Mouse (Mus musculus) c-Kit-positive CD71-positive TER-119-negative erythroid progenitor cells, embryonic 14.5 days (primary cell): Measurements from ENCODE around the gene Clec9a.

Experiments
- DNase-seq: peaks from one replicate; pipeline ENCODE4 v3.0.0-alpha.2; 2013; ENCODE audit warnings: low read depth

The Clec9a gene

DNA sequence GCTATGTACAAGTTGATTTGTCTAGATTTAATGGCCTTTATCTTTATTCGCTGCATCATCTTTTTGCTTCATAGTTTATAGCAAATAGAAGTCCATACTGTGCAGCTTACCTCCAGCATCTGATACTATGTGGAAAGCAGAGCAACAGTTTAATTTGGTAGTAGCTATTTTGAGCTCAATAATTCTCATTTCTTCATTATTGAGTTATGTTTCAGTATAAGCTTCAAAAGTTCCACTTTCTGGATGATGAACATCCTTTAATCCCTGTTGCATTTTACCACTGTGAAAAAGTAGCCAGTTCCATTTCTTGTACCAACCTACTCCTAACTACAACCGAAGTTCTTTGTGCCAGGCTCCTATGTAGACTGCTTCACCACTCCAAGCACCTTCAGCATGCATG is at the start of gene Clec9a:
Gene Clec9a (plus strand): TSS at position 301 of the 400 bp plus-strand sequence.
- DNase-seq, result no peak

GRCm38 (mm10) chr6:129359515-129359914 is 49.1 kb upstream of the Clec9a start:
- DNase-seq, result no peak

DNA sequence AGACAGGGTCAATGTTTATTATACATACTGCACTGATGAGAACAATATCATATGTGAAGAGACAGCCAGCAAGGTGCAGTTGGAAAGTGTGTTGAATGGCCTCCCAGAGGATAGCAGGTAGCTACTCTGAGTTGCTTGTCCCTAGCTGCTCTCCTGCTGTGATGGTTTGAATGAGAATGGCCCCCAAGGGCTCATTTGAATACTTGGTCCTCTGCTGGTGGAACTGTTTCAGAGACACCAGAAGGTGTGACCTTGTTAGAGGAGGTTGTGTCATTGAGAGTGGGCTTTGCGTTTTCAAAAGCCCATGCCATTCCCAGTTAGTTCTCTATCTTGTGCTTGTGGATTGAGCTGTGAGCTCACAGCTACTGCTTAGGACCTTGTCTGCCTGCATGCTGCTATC is 44.7 kb upstream of the Clec9a start:
- DNase-seq, result no peak

DNA sequence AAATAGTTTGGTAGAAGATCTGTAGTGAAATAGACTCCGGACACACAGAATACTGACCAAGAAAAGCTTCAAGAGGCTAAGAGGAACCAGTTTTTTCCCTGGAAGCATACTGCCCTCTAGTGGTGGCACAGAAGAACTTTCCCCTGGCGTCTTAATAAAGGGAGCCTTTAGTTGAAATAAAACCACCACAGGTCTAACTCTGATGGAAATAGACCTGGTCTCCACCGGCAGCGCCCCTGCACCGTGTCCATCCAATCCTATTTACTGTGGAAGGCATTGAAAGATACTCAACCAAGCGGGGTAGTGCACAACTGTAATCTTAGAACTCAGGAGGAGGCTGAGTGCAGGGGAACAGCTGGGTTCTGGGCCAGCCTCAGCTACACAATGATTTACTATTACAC is 42.7 kb upstream of the Clec9a start:
- peak; percentile 31 for DNase-seq

- DNase-seq, result no peak
Measured at GRCm38 (mm10) chr6:129369374-129370132, 39.1 kb upstream of the Clec9a start.

GRCm38 (mm10) chr6:129374937-129375471 is 33.7 kb upstream of the Clec9a start:
- no peak for DNase-seq

DNA sequence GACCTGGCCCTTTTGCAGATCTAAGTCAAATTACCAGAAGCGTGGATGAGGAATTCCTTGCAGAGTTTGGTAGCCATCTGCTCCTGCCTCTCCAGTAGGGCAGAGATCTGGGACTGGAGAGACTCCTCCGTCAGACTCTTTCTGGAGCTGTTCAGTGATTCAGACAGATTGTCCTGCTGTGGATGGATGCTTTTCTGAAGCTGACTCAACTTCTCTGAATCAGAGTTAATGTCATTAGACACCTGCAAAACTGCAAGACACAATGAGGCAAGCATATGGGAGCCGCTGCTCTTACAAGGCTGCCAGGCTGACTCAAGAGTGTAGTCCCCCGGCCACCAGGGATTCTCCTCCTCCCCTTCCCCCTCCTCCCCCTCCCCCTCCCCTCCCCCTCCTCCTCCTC is 28.2 kb upstream of the Clec9a start:
- DNase-seq, result no peak

DNA sequence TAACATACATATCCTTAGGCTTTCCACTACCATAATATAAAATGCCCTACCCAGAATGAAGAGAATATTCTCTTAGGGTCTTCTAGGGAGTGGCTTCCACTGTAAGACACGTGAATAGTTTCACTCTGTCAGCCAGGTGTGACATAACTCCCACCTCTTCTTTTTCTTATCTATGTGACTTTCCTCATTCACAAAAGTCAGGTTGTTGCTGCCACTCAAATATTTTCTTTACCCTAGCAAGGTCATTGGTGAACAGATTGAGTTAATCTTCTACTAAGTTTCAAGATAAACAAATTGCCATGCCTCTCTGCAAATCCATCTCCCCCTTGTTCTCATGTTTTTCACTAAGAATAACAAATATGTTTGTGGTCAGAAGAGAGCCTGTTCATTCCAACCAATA is 26.9 kb upstream of the Clec9a start:
- DNase-seq, result no peak

DNA sequence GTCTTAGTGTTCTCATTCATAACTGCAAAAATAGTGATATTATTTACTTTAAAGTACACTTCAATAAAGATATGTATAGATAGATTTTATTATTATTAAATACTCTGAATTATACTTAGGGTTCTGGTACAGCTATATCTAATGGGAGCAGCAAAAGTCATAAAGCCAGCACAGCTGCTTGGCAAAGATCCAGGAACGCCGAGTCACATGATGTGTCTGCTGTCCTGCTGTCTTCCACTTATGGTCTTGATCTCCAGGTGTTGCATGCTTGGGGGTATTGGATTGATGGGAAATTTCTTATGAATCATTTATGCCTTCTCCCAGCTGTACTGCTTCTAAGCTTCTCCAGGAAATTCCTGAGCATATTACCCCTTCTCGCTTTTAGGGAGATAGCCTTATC is 25.2 kb upstream of the Clec9a start:
- DNase-seq, result no peak

- no peak for DNase-seq
Measured at GRCm38 (mm10) chr6:129385000-129385399, 23.7 kb upstream of the Clec9a start.

- DNase-seq, result no peak
Measured at GRCm38 (mm10) chr6:129385774-129386173, 22.9 kb upstream of the Clec9a start, which contains the start of gene Clec12b. Gene Clec12b (minus strand): TSS chr6:129385874.

- DNase-seq, result peak; percentile 3
Measured at GRCm38 (mm10) chr6:129393087-129393720, 15.5 kb upstream of the Clec9a start.

GRCm38 (mm10) chr6:129393732-129394131 is 14.9 kb upstream of the Clec9a start:
- DNase-seq, result no peak

DNA sequence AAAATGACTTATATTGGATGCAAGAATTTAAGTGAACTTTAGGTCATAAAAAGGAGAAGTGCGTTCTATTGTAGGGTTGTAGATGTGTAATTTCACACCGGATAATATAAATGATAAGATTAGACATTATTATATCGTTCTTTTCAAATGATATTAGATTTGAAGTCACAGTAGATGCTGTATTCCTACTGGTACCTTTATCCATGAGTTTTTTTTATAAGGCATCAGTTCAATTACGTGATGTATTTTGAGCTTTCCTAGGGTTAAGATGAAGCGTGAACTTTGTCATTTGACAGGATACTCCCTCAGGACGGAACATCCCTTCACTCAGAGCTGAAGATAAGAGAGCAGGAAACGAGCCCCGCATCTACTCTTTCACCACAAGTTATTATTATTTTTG is 11.7 kb upstream of the Clec9a start, which contains the start of gene Clec1b:
Gene Clec1b (plus strand): TSS at position 301 of the 400 bp plus-strand sequence.
- DNase-seq, result no peak

DNA sequence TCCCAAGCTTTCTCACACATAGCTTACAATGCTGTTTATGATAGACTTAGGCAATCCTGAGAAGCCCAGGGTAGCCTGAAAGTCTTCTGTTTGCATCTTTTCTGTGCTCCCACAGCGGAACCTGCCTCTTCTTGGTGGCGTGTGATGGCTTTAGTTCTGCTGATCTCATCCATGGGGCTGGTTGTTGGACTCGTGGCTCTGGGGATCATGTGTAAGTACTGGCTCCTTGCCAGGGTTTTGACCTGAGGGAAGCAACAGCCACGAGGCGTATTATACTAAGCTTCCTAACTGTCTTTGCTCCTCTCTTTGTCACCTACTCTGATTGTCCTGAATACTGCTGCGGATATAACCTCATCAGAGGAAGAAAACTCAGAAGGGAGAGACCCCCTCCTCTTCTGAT is 8.7 kb upstream of the Clec9a start:
- DNase-seq, result no peak

- no peak for DNase-seq
Measured at GRCm38 (mm10) chr6:129402404-129402803, 6.3 kb upstream of the Clec9a start.

DNA sequence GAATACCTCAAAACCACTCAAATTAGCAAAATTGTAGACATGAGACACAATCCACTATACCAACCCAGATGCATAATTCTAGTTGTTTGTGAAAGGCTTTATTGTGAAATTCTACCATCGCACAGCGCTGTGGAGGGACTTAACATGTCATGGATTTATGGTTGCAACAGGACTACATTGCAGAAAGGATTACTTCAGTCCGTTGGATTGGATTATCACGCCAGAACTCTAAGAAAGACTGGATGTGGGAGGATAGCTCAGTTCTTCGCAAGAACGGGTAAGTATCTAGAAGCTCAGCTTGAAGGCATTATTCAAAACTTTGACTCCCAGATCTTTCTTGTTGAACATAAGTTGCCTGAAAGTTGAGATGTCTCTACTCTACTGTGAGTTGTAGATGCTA is 5.3 kb upstream of the Clec9a start:
- no peak for DNase-seq

DNA sequence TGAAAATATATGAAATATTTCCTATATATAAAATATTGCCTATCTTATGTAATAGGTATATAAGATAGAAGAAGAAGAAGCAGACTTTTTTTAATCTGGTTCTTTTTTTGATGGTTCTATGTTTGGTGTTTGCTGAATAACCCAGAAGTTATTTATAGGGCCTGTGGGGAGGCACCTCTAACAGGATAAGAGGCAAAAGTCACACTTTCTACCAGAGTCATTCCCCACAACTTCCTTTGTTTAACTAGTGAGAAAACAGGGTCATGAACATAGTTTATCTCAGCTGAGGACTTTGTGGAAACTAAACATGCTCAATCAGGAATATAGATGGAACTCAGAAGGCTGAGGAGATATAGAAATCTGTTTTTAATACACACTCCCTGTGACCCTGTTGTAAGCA is 2.7 kb upstream of the Clec9a start:
- DNase-seq, result no peak

GRCm38 (mm10) chr6:129407324-129407723 is 1.3 kb upstream of the Clec9a start:
- no peak for DNase-seq

DNA sequence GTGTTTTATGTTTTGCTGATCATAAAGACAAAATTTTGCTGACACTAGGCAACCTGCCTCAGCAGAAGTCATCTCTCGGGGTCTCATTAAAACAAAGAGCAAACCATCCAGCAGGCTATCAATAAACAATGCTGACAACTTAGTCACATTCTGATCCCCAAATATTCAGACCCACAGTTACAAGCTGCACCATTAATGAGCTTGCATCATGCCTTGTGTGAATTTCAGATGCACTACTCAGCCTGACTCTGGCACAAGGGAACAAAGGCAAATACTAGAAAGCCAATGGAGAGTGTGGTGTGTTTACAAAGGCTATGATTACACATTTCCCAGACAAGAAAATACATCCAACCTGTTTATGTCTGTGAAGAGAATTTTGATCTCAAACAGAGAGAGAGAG is 5.5 kb downstream of the Clec9a start:
- no peak for DNase-seq

DNA sequence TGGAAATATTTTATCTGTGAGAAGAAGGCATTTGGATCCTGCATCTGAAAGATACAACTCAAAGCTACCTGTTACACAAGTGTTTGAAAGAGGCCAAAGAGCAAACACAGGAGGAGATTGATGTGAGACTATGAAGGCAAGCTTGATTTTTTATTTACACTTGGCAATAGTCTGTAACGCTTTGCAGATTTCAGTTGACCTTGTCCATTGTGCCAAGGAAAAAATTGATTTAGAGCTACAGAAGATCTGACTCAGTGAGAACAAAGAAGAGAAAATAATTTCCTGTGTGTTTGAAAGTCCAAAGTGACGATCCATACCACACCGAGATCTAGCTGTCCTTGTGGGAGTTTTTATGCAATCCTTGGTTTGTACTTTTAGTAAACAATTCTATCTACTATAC is 13.6 kb downstream of the Clec9a start:
- DNase-seq, result no peak

DNA sequence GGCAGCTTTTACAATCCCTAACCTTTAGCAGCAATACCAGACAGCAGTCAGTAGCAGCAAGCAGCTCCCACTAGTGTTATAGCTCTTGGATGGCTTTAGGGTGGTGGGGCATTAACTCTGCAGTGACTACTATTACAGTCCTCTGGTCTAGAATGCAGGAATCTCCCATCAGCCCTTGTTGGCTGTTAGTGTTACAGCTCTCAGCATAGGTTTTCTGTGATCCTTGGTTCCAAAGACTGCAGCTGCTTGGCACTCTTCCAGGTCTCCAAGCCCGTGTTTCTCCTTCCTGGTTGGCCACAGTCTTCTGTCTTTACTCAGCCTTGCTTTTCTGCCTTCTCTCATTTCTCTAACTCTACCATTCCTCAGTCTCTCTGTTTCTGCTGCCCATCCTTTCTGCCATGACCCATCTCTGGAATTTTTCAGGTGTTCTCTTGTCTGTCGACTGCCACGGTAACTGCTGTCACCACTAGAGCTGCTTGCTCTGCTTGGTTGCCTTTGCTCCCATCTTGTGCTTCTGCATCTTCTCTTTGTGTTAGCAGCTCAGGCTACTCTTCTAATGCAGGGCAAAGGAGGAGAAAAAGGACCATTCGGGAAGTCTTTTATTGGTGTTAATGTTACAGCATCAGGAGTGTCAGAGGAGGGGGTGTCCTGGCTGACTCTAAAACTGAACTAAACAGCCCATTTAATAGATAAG is 14.5 kb downstream of the Clec9a start:
- no peak for DNase-seq

GRCm38 (mm10) chr6:129423734-129424072 is 15.0 kb downstream of the Clec9a start:
- peak; percentile 60 for DNase-seq
